Mouse (Mus musculus) adrenal gland, postnatal 0 days (tissue): ENCODE results near the gene Nalcn. TPM values are rescaled to one million over a fixed set of nuclear protein-coding genes. Genes with fewer than 3 reads are reported as not detected.

Experiments used
- polyA plus RNA-seq: library from polyadenylated mRNA; unstranded; fragments of >200 nt; fragmentation: Nextera tagmentation; extraction: Ambion mirVana; gene quantifications from 2 replicates; pipeline ENCODE4 v1.2.1, GENCODE M21; 2015

Gene Nalcn
- 1.8 and 4.9 TPM in 2 replicates for polyA plus RNA-seq

GRCm38 (mm10) chr14:123626501-123627179 lies at the start of gene Nalcn:
Gene Nalcn, minus strand, starts transcription at chr14:123627144.

GRCm38 (mm10) chr14:123659921-123660385 lies 33.0 kb upstream of the Nalcn start, which contains the start of gene Itgbl1:
Gene Itgbl1, plus strand, starts transcription at chr14:123659971.

Other genes starting within 250 kb of the Nalcn start
- 3.4 and 9.1 TPM in 2 replicates for gene Itgbl1, start 32.8 kb upstream of the Nalcn start, polyA plus RNA-seq